Mouse (Mus musculus): Measurements from ENCODE around the gene 2300002M23Rik. TPM values are rescaled to one million over a fixed set of nuclear protein-coding genes. Genes with fewer than 3 reads are reported as not detected.

The 2300002M23Rik gene
- polyA plus RNA-seq, 1 experiment from 2014 or later = not detected

GRCm38 (mm10) chr17:35550871-35551270 lies 16.4 kb upstream of the 2300002M23Rik start:
- H3K4me2 ChIP-seq (ENCODE audit: low read length) = no peak overlapping the region
- no peak overlapping the region for H3K27ac ChIP-seq (ENCODE audit: low read depth, low read length)
- no peak overlapping the region for H3K4me3 ChIP-seq (ENCODE audit: low read depth, low read length)
- H3K9ac ChIP-seq (ENCODE audit: low read length) = no peak overlapping the region
- no peaks in the 10 kb centered on the region for H3K36me3 ChIP-seq (ENCODE audit: control insufficient read depth, insufficient read depth, low read length)
- H3K9me3 ChIP-seq (replicated peaks; ENCODE audit: control insufficient read depth, low read length) = no peaks in the 10 kb centered on the region
- DNase-seq (ENCODE audit: low spot score) = no peak
- no peak for ATAC-seq
- 0 out of 2 replicates have a peak, but pooled peaks cover 3% of the 10 kb centered on the region for H3K4me1 ChIP-seq (ENCODE audit: control insufficient read depth, insufficient read depth, low read length)
- WGBS = 56% methylated on average over 8 of the region's 8 CpGs
- H3K27me3 ChIP-seq (replicated peaks; ENCODE audit: control insufficient read depth, insufficient read depth, low read length) = no peaks in the 10 kb centered on the region

GRCm38 (mm10) chr17:35551881-35552414 lies 15.3 kb upstream of the 2300002M23Rik start, which contains the start of gene Cdsn:
Cdsn (plus strand) TSS chr17:35552128.
- ATAC-seq = no peak
- 83% methylated on average over 10 of the region's 10 CpGs for WGBS
- Histone ChIP-seq H3K9ac (ENCODE audit: low read length) (no peak within 1 kb of the TSS), H3K4me3 (ENCODE audit: low read depth, low read length) (no peak within 1 kb of the TSS), H3K4me2 (ENCODE audit: low read length) (no peak within 1 kb of the TSS), H3K36me3 (ENCODE audit: control insufficient read depth, insufficient read depth, low read length) (no peaks in the 10 kb centered on the region), H3K9me3 (replicated peaks; ENCODE audit: control insufficient read depth, low read length) (no peaks in the 10 kb centered on the region), H3K27me3 (replicated peaks; ENCODE audit: control insufficient read depth, insufficient read depth, low read length) (no peaks in the 10 kb centered on the region), H3K27ac (ENCODE audit: low read depth, low read length) (no peak within 1 kb of the TSS), H3K4me1 (ENCODE audit: control insufficient read depth, insufficient read depth, low read length) (0 out of 2 replicates have a peak, but pooled peaks cover 3% of the 10 kb centered on the region)
- no peak for DNase-seq (ENCODE audit: low spot score)

GRCm38 (mm10) chr17:35554321-35554720 lies 12.9 kb upstream of the 2300002M23Rik start:
- Histone ChIP-seq H3K9ac (ENCODE audit: low read length) (no peak overlapping the region), H3K27me3 (replicated peaks; ENCODE audit: control insufficient read depth, insufficient read depth, low read length) (no peaks in the 10 kb centered on the region), H3K4me2 (ENCODE audit: low read length) (no peak overlapping the region), H3K9me3 (replicated peaks; ENCODE audit: control insufficient read depth, low read length) (no peaks in the 10 kb centered on the region), H3K36me3 (ENCODE audit: control insufficient read depth, insufficient read depth, low read length) (no peaks in the 10 kb centered on the region), H3K4me1 (ENCODE audit: control insufficient read depth, insufficient read depth, low read length) (0 out of 2 replicates have a peak, but pooled peaks cover 3% of the 10 kb centered on the region), H3K4me3 (ENCODE audit: low read depth, low read length) (no peak overlapping the region), H3K27ac (ENCODE audit: low read depth, low read length) (no peak overlapping the region)
- DNase-seq (ENCODE audit: low spot score) = no peak
- 79% methylated on average over 5 of the region's 5 CpGs for WGBS
- no peak for ATAC-seq

GRCm38 (mm10) chr17:35554761-35555397 lies 12.4 kb upstream of the 2300002M23Rik start:
- Histone ChIP-seq H3K27me3 (replicated peaks; ENCODE audit: control insufficient read depth, insufficient read depth, low read length) (no peaks in the 10 kb centered on the region), H3K36me3 (ENCODE audit: control insufficient read depth, insufficient read depth, low read length) (no peaks in the 10 kb centered on the region), H3K9ac (ENCODE audit: low read length) (no peak overlapping the region), H3K27ac (ENCODE audit: low read depth, low read length) (no peak overlapping the region), H3K4me3 (ENCODE audit: low read depth, low read length) (no peak overlapping the region), H3K9me3 (replicated peaks; ENCODE audit: control insufficient read depth, low read length) (no peaks in the 10 kb centered on the region), H3K4me2 (ENCODE audit: low read length) (no peak overlapping the region), H3K4me1 (ENCODE audit: control insufficient read depth, insufficient read depth, low read length) (no peaks in the 10 kb centered on the region)
- ATAC-seq (no peak), DNase-seq (ENCODE audit: low spot score) (no peak)
- WGBS = 93% methylated on average over 17 of the region's 18 CpGs

- H3K27ac ChIP-seq (ENCODE audit: low read depth, low read length) = no peak overlapping the region
- H3K4me1 ChIP-seq (ENCODE audit: control insufficient read depth, insufficient read depth, low read length) = no peaks in the 10 kb centered on the region
- 91% methylated on average over 13 of the region's 13 CpGs for WGBS
- no peaks in the 10 kb centered on the region for H3K36me3 ChIP-seq (ENCODE audit: control insufficient read depth, insufficient read depth, low read length)
- DNase-seq (ENCODE audit: low spot score) (no peak), ATAC-seq (no peak)
- H3K27me3 ChIP-seq (replicated peaks; ENCODE audit: control insufficient read depth, insufficient read depth, low read length) = no peaks in the 10 kb centered on the region
- H3K9me3 ChIP-seq (replicated peaks; ENCODE audit: control insufficient read depth, low read length) = no peaks in the 10 kb centered on the region
- H3K4me3 ChIP-seq (ENCODE audit: low read depth, low read length) = no peak overlapping the region
- no peak overlapping the region for H3K4me2 ChIP-seq (ENCODE audit: low read length)
- no peak overlapping the region for H3K9ac ChIP-seq (ENCODE audit: low read length)
Observed at GRCm38 (mm10) chr17:35556186-35556765, 11.0 kb upstream of the 2300002M23Rik start.

GRCm38 (mm10) chr17:35556812-35557211 lies 10.4 kb upstream of the 2300002M23Rik start:
- Histone ChIP-seq H3K27me3 (replicated peaks; ENCODE audit: control insufficient read depth, insufficient read depth, low read length) (no peaks in the 10 kb centered on the region), H3K9me3 (replicated peaks; ENCODE audit: control insufficient read depth, low read length) (no peaks in the 10 kb centered on the region), H3K4me1 (ENCODE audit: control insufficient read depth, insufficient read depth, low read length) (no peaks in the 10 kb centered on the region), H3K4me2 (ENCODE audit: low read length) (no peak overlapping the region), H3K4me3 (ENCODE audit: low read depth, low read length) (no peak overlapping the region), H3K27ac (ENCODE audit: low read depth, low read length) (no peak overlapping the region), H3K9ac (ENCODE audit: low read length) (no peak overlapping the region), H3K36me3 (ENCODE audit: control insufficient read depth, insufficient read depth, low read length) (no peaks in the 10 kb centered on the region)
- ATAC-seq (no peak), DNase-seq (ENCODE audit: low spot score) (peak; percentile 59)
- WGBS = 30% methylated on average over 5 of the region's 5 CpGs

- Histone ChIP-seq H3K27ac (ENCODE audit: low read depth, low read length) (no peak overlapping the region), H3K4me3 (ENCODE audit: low read depth, low read length) (no peak overlapping the region), H3K4me1 (ENCODE audit: control insufficient read depth, insufficient read depth, low read length) (no peaks in the 10 kb centered on the region), H3K9me3 (replicated peaks; ENCODE audit: control insufficient read depth, low read length) (no peaks in the 10 kb centered on the region), H3K9ac (ENCODE audit: low read length) (no peak overlapping the region), H3K27me3 (replicated peaks; ENCODE audit: control insufficient read depth, insufficient read depth, low read length) (no peaks in the 10 kb centered on the region), H3K4me2 (ENCODE audit: low read length) (no peak overlapping the region), H3K36me3 (ENCODE audit: control insufficient read depth, insufficient read depth, low read length) (no peaks in the 10 kb centered on the region)
- DNase-seq (ENCODE audit: low spot score) = no peak
- WGBS = 78% methylated on average over 9 of the region's 9 CpGs
- no peak for ATAC-seq
Observed at GRCm38 (mm10) chr17:35557351-35557750, 9.9 kb upstream of the 2300002M23Rik start.

- H3K9ac ChIP-seq (ENCODE audit: low read length) = no peak overlapping the region
- H3K4me1 ChIP-seq (ENCODE audit: control insufficient read depth, insufficient read depth, low read length) = no peaks in the 10 kb centered on the region
- no peak overlapping the region for H3K27ac ChIP-seq (ENCODE audit: low read depth, low read length)
- no peaks in the 10 kb centered on the region for H3K27me3 ChIP-seq (replicated peaks; ENCODE audit: control insufficient read depth, insufficient read depth, low read length)
- DNase-seq (ENCODE audit: low spot score) = no peak
- ATAC-seq = no peak
- no peaks in the 10 kb centered on the region for H3K36me3 ChIP-seq (ENCODE audit: control insufficient read depth, insufficient read depth, low read length)
- H3K9me3 ChIP-seq (replicated peaks; ENCODE audit: control insufficient read depth, low read length) = no peaks in the 10 kb centered on the region
- no peak overlapping the region for H3K4me2 ChIP-seq (ENCODE audit: low read length)
- 56% methylated on average over 8 of the region's 8 CpGs for WGBS
- no peak overlapping the region for H3K4me3 ChIP-seq (ENCODE audit: low read depth, low read length)
Observed at GRCm38 (mm10) chr17:35558216-35558615, 9.0 kb upstream of the 2300002M23Rik start.

- DNase-seq (ENCODE audit: low spot score) = no peak
Observed at GRCm38 (mm10) chr17:35567767-35568166, 517 bp downstream of the 2300002M23Rik start.

More at GRCm38 (mm10) chr17:35567767-35568166, 517 bp downstream of the 2300002M23Rik start:
- Histone ChIP-seq H3K36me3 (ENCODE audit: control insufficient read depth, insufficient read depth, low read length) (no peaks in the 10 kb centered on the region), H3K27ac (ENCODE audit: low read depth, low read length) (no peak overlapping the region), H3K4me3 (ENCODE audit: low read depth, low read length) (no peak overlapping the region), H3K9me3 (replicated peaks; ENCODE audit: control insufficient read depth, low read length) (no peaks in the 10 kb centered on the region), H3K4me1 (ENCODE audit: control insufficient read depth, insufficient read depth, low read length) (peaks cover 4% of the 10 kb centered on the region; the same call in 1 of the 2 replicates), H3K4me2 (ENCODE audit: low read length) (no peak overlapping the region), H3K27me3 (replicated peaks; ENCODE audit: control insufficient read depth, insufficient read depth, low read length) (peaks cover 4% of the 10 kb centered on the region; the same call in 1 of the 2 replicates), H3K9ac (ENCODE audit: low read length) (no peak overlapping the region)
- WGBS = 26% methylated on average over 9 of the region's 9 CpGs
- no peak for ATAC-seq
